Mouse (Mus musculus) cortical plate, adult 2 months (tissue): ENCODE measurements at regions not wholly inside any gene's neighbourhood (a gene's known extent, or its start where the extent isn't known, plus 50 kb on each side); places are given as distances from the start of the nearest gene placed in this dataset.
"Not testable (repeated sequence)": the region's sequence is repeated elsewhere in the genome, so short reads cannot be mapped to it uniquely, and the experiment has no call there.

ENCODE experiments used
- CTCF ChIP-seq: fragments of 200-500 bp; IDR thresholded peaks from 2 replicates; pipeline ENCODE4 v1.5.1; 2011; ENCODE audit warnings: mild to moderate bottlenecking, control low read depth, low read length; ENCODE audit not compliant: insufficient read depth; ENCODE audit errors: extremely low read depth
- POLR2A ChIP-seq: fragments of 200-500 bp; IDR thresholded peaks from 2 replicates; pipeline ENCODE4 v1.6.1; 2011; ENCODE audit warnings: mild to moderate bottlenecking, low read length, control low read depth; ENCODE audit not compliant: insufficient read depth; ENCODE audit errors: extremely low read depth

DNA sequence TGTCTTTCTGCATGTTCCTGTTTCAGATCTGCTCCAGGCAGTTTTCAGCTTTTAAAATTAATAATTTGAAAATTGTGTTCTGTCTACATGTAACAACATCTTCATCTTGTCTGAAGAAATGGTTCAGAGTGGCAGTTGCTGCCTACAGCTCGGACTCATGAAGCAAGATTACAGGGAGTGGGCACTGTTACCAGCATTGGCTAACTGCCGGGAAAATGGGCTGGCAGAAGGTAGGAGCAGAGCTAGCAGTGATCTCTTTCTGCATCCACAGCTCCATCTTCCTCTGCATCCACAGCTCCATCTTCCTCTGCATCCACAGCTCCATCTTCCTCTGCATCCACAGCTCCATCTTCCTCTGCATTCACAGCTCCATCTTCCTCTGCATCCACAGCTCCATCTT, 191.0 kb upstream of the Npvf start:
- TF ChIP-seq POLR2A, CTCF: not testable (repeated sequence)
